Mouse (Mus musculus) embryo, embryonic 11 days (tissue): ENCODE data around the gene Psmd12.
"Not testable (repeated sequence)": the region's sequence is repeated elsewhere in the genome, so short reads cannot be mapped to it uniquely, and the experiment has no call there.

Experiments
- DNase-seq: peaks from one replicate; pipeline ENCODE4 v3.0.0-alpha.2; 2015

The Psmd12 gene

DNA sequence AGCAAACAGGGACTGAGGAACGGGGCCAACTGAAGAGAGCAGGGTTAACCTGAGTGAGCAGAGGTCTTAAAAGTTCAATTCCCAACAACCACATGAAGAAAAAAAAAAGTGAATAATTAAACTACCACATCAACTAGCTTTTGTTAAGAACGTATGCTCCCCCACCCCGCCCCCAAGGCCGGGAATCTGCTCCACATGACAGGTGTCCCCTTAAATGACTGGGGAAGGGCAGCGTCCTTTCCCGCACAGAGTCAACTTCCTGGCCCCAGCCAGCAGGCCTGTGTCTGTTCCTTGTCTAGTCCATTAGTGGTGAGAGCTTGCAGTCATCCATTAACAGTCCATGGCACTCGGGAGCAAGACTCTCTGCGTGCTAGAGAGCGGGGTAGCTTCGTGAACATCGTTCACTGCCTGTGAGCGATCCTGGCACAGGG lies 16.0 kb upstream of the Psmd12 start:
- no peak for DNase-seq

GRCm38 (mm10) chr11:107464141-107464540 lies 15.1 kb upstream of the Psmd12 start:
- no peak for DNase-seq

- no peak for DNase-seq
Measured at GRCm38 (mm10) chr11:107465041-107465440, 14.2 kb upstream of the Psmd12 start.

DNA sequence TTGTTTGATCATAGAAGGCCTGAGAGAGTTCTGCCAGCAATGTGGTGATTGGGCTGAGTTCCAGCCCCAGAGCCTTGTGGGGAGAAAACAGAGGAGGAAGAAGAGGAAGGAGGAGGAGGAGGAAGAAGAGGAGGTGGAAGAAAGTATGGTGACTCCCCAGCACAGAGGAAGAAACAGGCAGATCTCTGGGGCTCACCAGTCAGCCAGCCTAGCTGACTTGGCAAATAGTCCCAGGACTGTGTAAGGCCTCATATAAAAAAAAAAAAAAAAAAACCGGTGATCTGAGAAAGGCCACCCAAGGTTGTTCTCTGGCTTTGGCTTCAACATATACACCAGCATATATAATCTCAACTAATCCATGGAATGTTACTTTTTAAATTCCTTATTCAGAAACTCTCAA lies 13.3 kb upstream of the Psmd12 start:
- no peak for DNase-seq

DNA sequence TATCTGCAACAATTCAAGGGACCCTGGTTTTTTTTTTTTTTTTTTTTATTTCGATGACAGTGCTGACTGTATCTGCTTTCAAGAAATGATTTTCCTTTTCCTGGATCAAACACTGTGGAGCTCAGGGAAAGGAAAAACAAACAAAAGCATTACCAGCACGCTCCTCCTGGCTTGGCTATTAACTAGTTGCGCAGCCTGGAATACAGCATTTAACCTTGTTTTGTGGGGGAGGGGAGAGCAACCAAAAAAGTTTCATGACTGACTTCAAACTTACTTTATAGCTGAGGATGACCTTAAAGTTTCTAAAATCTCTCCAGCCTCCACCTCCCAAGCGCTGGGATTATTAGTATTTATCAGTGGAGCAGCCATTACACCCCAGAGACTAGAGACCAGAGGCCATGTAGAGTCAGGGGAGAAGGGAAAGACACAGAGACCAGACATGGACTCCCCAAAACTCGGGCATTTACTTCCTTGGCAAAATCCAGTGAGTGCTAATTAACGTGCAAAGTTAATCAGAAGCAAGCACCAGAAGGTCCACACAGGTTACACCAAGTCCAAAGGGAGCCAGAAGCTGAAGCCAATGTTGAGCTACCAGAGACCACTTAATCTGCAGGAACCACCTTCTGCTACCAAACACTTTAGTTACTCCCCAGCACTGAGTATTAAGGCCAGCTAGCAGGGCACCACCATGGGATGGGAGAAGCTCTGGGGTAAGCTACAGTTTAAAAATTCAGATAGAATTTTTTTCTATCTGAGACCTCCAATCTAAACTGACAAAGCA lies 12.5 kb upstream of the Psmd12 start:
- DNase-seq: no peak

GRCm38 (mm10) chr11:107468252-107469030 lies 10.8 kb upstream of the Psmd12 start:
- no peak for DNase-seq

DNA sequence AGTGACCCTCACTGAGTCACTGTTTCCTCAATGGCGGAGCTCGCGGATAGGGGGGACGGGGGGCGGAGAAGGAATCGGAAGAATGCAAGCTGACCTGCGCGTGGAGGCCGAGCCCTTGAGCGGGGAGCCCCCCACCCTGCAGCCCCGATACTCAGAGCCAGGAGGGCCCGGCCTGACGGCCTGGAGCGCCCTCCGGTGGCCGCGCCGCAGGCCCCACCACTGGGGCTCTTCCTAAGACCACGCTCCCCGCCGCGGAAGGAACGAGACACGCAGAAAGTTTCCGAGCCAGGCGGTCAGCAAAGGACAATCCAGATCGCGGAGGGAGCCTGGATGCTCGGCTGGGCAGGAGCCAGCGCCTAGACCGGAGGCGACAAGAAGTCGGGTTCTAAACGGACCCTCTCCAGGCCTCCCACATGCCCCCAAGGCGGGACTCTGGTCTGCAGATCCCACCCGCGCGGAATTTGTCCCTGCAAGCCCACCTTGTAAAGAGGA lies 10.2 kb upstream of the Psmd12 start:
- DNase-seq: peak; percentile 93

- peak; percentile 73 for DNase-seq
Measured at GRCm38 (mm10) chr11:107469523-107470371, 9.5 kb upstream of the Psmd12 start.

- DNase-seq: peak; percentile 95
Measured at GRCm38 (mm10) chr11:107470521-107471041, 8.7 kb upstream of the Psmd12 start, which contains the start of gene Pitpnc1. Gene Pitpnc1 (minus strand): TSS chr11:107470699.

GRCm38 (mm10) chr11:107471071-107471720 lies 8.1 kb upstream of the Psmd12 start:
- peak; percentile 53 for DNase-seq

GRCm38 (mm10) chr11:107472304-107472703 lies 7.0 kb upstream of the Psmd12 start:
- DNase-seq: no peak

- DNase-seq: peak; percentile 90
Measured at GRCm38 (mm10) chr11:107473137-107473820, 6.0 kb upstream of the Psmd12 start.

- no peak for DNase-seq
Measured at GRCm38 (mm10) chr11:107479862-107480203, 549 bp downstream of the Psmd12 start.

GRCm38 (mm10) chr11:107484341-107484740 lies 5.1 kb downstream of the Psmd12 start:
- no peak for DNase-seq

- no peak for DNase-seq
Measured at GRCm38 (mm10) chr11:107502801-107503200, 23.5 kb downstream of the Psmd12 start.

DNA sequence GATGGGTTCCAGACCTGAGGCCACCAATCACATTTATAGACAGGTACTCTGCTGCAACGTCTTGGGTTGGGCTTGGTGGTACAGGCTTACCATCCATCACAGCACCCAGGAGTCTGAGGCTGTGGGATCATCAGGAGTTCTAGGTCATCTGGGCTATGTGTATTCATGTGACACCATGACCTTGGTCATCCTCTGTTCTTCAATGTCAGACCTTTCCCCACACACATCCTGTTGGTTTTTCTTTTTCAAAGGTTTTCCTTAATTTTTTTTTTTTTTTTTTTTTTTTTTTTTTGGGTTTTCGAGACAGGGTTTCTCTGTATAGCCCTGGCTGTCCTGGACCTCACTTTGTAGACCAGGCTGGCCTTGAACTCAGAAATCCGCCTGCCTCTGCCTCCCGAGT lies 25.1 kb downstream of the Psmd12 start:
- DNase-seq: not testable (repeated sequence)

GRCm38 (mm10) chr11:107506260-107506659 lies 27.0 kb downstream of the Psmd12 start:
- DNase-seq: peak; percentile 40

DNA sequence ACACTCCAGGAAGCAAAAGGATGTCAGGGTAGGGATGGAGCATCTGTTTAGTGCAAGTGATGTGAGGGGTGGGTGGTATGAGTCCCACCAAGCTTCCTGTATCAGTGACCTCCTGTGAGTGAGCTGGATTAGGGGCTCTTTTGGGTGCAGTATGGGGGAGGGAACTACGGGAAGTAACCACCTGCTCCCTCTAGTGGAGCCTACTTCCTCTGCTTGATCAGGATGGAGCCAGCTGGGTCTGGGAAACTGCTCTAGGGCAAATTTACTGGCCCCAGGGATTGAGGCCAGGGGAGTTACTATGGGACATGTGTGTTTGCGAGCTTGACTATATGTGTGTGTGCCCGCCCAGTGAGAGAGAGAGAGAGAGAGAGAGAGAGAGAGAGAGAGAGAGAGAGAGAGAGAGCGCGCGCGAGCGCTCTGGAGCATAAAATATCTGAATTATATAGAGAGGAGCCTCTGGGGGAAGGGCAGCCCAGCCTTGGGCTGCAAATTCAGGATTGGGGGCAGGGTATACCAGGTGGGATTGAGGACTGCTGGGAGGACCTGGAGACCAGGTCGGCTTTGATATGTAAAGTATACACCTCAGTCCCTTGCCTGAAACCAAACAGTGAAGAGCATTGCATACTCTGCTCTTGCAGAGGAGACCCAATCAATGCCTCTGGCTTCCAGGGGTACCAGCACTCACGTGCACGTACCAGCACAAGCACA lies 30.5 kb downstream of the Psmd12 start:
- DNase-seq: peak; percentile 59

DNA sequence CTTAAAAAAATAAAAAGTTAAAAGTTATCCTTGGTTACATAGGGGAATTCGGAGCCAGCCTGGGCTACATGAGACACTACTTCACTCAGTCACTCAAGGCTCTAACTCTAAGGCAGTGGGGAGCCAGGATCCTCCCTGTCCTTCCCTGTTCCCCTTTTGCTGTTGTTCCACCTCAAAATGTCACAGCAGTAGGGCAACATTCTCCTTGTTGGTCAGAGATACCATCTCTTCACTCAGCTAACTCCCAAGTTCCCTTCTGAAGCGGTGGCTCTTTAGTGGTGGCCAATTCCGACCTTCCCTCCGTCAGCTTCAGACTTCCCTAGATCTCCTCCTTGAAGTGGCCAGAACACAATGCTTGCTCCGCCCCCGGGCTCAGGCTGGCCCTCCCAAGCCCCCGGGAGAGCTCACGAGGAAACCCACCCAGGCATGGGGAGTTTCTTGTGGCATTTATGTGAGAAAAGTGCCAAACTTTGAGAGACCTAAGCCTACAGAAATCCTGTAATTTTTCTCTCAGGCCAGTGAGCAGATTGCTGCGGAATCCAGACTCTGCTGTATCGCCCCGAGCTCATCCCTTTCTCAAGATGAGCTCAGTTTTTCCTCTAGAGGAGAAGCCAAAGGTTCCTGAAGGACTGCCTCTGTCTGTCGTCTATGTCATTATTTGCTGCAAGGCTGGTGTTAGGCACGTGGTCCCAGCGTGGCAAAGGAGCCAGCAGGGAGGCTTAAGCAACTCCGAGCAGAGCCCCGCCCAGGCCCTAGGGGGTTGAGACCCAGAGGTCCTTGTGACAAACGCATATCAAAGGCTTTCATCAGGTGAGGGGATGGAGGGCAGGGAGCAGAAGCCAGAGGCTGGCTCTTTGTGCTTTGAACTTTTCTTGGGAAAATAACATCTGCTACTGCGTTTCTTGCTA lies 31.3 kb downstream of the Psmd12 start:
- DNase-seq: peak; percentile 58

DNA sequence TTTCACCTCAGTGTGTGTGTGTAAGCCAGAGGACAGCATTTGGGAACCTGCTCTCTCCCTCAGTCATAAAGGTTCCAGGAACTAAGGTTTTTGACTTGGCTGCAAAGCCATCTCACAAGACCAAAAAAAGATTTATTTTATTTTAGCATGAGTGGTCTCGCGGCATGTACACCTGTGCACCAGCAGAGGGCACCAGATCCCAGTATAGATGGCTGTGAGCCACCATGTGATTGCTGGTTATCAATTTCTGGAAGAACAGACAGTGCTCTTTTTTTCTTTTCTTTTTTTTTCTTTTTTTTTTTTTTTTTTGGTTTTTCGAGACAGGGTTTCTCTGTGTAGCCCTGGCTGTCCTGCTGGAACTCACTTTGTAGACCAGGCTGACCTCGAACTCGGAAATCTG lies 32.7 kb downstream of the Psmd12 start:
- DNase-seq: peak; percentile 78
